ENCODE assay signal across 8 mouse cellular contexts in the genomic region with DNA sequence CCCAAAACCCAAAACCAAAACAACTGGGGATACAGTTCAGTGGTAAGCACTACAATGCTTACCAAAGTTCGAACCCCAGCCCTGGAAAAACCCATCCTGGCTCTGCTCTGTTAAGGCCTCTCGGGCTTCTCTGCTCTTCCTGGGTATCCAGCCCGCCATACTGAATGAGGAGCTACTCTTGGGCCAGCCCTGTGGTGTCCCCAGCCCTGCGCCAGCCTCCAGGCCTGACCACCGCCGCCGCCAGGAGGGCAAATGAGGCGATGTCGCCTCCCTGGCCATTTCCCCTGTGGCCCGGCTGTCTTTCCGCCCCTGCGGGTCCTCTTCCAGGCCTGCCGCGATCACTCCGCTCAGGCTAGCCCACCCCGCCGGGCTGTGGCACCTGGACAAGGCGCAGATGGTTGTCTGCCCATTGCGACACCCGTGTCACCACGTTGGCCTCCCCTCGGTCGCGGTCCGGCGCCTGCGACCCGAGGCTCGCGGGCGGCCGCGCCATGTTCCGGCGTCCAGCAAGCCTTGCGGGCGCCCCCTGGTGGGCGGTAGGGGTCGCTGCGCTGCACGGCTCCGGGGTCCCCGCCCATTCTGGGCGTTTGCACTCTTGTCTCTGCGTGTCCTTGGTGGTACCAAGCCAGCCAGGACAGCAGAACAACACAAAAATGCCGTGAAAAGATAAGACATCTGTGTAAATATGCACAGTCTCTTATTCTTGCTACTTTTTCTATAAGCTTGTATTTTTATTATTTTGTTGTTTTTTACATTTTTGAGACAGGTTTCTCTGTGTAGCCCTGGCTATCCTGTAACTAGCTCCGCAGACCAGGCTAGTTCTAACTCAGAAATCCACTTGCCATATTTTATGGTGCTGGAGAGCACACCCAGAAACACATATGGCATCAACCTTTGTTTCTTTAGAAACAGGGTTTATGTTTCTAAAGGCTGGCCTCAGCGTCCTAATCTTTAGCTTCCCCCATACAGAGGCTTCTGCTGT. TPM values are rescaled to one million over a fixed set of nuclear protein-coding genes. Genes with fewer than 3 reads are reported as not detected.
DNase-seq lines count a peak whose midpoint lies in the region; ATAC-seq and TF ChIP-seq lines count a peak whose summit lies in the region.

A gene (minus strand): TSS at position 595 of the 982 bp plus-strand sequence.

- 5% methylated on average over 48 of the region's 48 CpGs for WGBS in heart, embryonic 10.5 days
- WGBS in kidney, embryonic 15.5 days = 5% methylated on average over 48 of the region's 48 CpGs

- TF ChIP-seq CTCF in bone marrow macrophage, adult 2 months (IDR thresholded peaks at IDR 0.05; ENCODE audit: low read depth, low read length) = peak; percentile 71
- TF ChIP-seq CTCF in embryonic fibroblast, embryonic 13.5 days (IDR thresholded peaks at IDR 0.05; ENCODE audit: borderline replicate concordance, insufficient read depth, low read length) = peak; percentile 40; the same call in 1 of the 2 replicates

- H3K9me3 ChIP-seq in heart, embryonic 10.5 days = no peaks in the 10 kb centered on the region
- no peaks in the 10 kb centered on the region for H3K9me3 ChIP-seq in kidney, embryonic 15.5 days (replicated peaks)

- peak within 1 kb of the TSS; percentile 45 for H3K27ac ChIP-seq in bone marrow macrophage, adult 2 months (ENCODE audit: insufficient read depth, low read depth, low read length)
- no peak within 1 kb of the TSS for H3K27ac ChIP-seq in embryonic fibroblast, embryonic 13.5 days (ENCODE audit: insufficient read depth, low read length)
- H3K27ac ChIP-seq in heart, embryonic 10.5 days = peak within 1 kb of the TSS; percentile 98
- peak within 1 kb of the TSS; percentile 80 for H3K27ac ChIP-seq in kidney, embryonic 15.5 days

- H3K4me2 ChIP-seq in kidney, embryonic 15.5 days = peak within 1 kb of the TSS; percentile 65

- no peaks in the 10 kb centered on the region for H3K36me3 ChIP-seq in heart, embryonic 10.5 days
- no peaks in the 10 kb centered on the region for H3K36me3 ChIP-seq in kidney, embryonic 15.5 days

- H3K4me3 ChIP-seq in bone marrow macrophage, adult 2 months (ENCODE audit: insufficient read depth, low read length) = peak within 1 kb of the TSS; percentile 70
- H3K4me3 ChIP-seq in embryonic fibroblast, embryonic 13.5 days (ENCODE audit: insufficient read depth, low read length) = peak within 1 kb of the TSS; percentile 50
- H3K4me3 ChIP-seq in heart, embryonic 10.5 days = peak within 1 kb of the TSS; percentile 81
- peak within 1 kb of the TSS; percentile 57 for H3K4me3 ChIP-seq in kidney, embryonic 15.5 days (replicated peaks)

- H3K4me1 ChIP-seq in bone marrow macrophage, adult 2 months (ENCODE audit: control insufficient read depth, insufficient read depth, low read length) = no peaks in the 10 kb centered on the region
- no peaks in the 10 kb centered on the region for H3K4me1 ChIP-seq in embryonic fibroblast, embryonic 13.5 days (ENCODE audit: control insufficient read depth, insufficient read depth, low read length)
- H3K4me1 ChIP-seq in heart, embryonic 10.5 days = no peaks in the 10 kb centered on the region
- peaks cover 7% of the 10 kb centered on the region; the same call in 1 of the 2 replicates for H3K4me1 ChIP-seq in kidney, embryonic 15.5 days

- H3K9ac ChIP-seq in kidney, embryonic 15.5 days = peak within 1 kb of the TSS; percentile 63

- DNase-seq in A20 (ENCODE audit: low read depth, low spot score) = peak; percentile 92
- DNase-seq in heart, embryonic 10.5 days (ENCODE audit: low spot score) = peak; percentile 92
- DNase-seq in liver = peak; percentile 89
- peak; percentile 86 to 95 for DNase-seq in spleen, postnatal 4 days (ENCODE audit: low spot score in 2 of 2)

- H3K27me3 ChIP-seq in heart, embryonic 10.5 days (ENCODE audit: insufficient read depth, poor library complexity, severe bottlenecking) = no peaks in the 10 kb centered on the region
- no peaks in the 10 kb centered on the region for H3K27me3 ChIP-seq in kidney, embryonic 15.5 days

- ATAC-seq in kidney, embryonic 15.5 days (replicated peaks; ENCODE audit: low FRiP score) = peak; percentile 98
- peak; percentile 83 for ATAC-seq in monocyte, adult 5-6 weeks (replicated peaks; ENCODE audit: insufficient number of reproducible peaks, low FRiP score, low TSS enrichment, poor library complexity, severe bottlenecking)

- TF ChIP-seq POLR2A in bone marrow macrophage, adult 2 months (IDR thresholded peaks at IDR 0.05; ENCODE audit: borderline replicate concordance, low read depth, low read length) = no peak
- peak; percentile 83 for TF ChIP-seq POLR2A in embryonic fibroblast, embryonic 13.5 days (IDR thresholded peaks at IDR 0.05; ENCODE audit: low read depth, low read length)

RNA-seq across cellular contexts. Expression of the gene that starts here (rescaled TPM):
- 5.3 and 10.0 TPM in 2 replicates for polyA plus RNA-seq in bone marrow macrophage, adult 2 months (2012; ENCODE audit: insufficient read depth, insufficient read length, missing spikeins)
- polyA plus RNA-seq in embryonic fibroblast, embryonic 13.5 days (2011; ENCODE audit: insufficient read length, low read depth, missing spikeins) = 7.5 and 10.2 TPM in 2 replicates
- polyA plus RNA-seq in heart, embryonic 10.5 days (2016; fragmentation: Nextera tagmentation; extraction: Ambion mirVana) = 3.9 and 5.1 TPM in 2 replicates
- polyA plus RNA-seq in kidney, embryonic 15.5 days (2015; fragmentation: Nextera tagmentation; extraction: Ambion mirVana) = 5.7 and 6.8 TPM in 2 replicates
- total RNA-seq in monocyte, adult 5-6 weeks (2017) = 5.9 to 8.2 TPM (median 7.9 TPM) in 3 replicates
